Mouse (Mus musculus) adrenal gland, adult 2 months (tissue): ENCODE measurements around the gene Ttc41. TPM values are rescaled to one million over a fixed set of nuclear protein-coding genes. Genes with fewer than 3 reads are reported as not detected.
"Not testable (repeated sequence)": the region's sequence is repeated elsewhere in the genome, so short reads cannot be mapped to it uniquely, and the experiment has no call there.

ENCODE experiments used
- DNase-seq: peaks from one replicate; pipeline ENCODE4 v3.0.0; 2021
- long read RNA-seq: library from polyadenylated mRNA; stranded (forward); transcript quantifications from one replicate; pipeline ENCODE4 v2.0.0, GENCODE M21; 2021
- polyA plus RNA-seq: library from polyadenylated mRNA; depleted of rRNA; stranded (reverse); fragments of >200 nt; gene quantifications from 2 replicates; pipeline ENCODE4 v1.2.3, GENCODE M21; 2012; rRNA removed
- total RNA-seq, 2 experiments: library from RNA; stranded (reverse); gene quantifications; 2 replicates each; pipeline ENCODE4 v1.2.3; 2021

Ttc41 gene
- total RNA-seq, result 1 to 10 TPM; 1.6 to 2.5 TPM
- polyA plus RNA-seq, result 1.0 and 1.5 TPM in 2 replicates
- long read RNA-seq, partial matches to known transcripts, result 0 of 1 reads
- long read RNA-seq, other reads (novel, unspliced or antisense), result 1 of 1 reads

- DNase-seq, result peak; percentile 100
These were observed at the start of gene Ttc41, which contains the start of gene Hsp90b1 for GRCm38 (mm10) chr10:86705318-86705921. Ttc41 (plus strand) TSS chr10:86705811. Hsp90b1 (minus strand) TSS chr10:86705509.

- not testable (repeated sequence) for DNase-seq
These were observed 35.1 kb upstream of the Ttc41 start for GRCm38 (mm10) chr10:86670550-86670949.

GRCm38 (mm10) chr10:86684797-86685178 lies 20.8 kb upstream of the Ttc41 start:
- DNase-seq, result not testable (repeated sequence)

GRCm38 (mm10) chr10:86685179-86686016 lies 20.2 kb upstream of the Ttc41 start:
- DNase-seq, result peak; percentile 87

- DNase-seq, result not testable (repeated sequence)
These were observed 19.6 kb upstream of the Ttc41 start for GRCm38 (mm10) chr10:86686017-86686360.

- DNase-seq, result no peak
These were observed 5.4 kb upstream of the Ttc41 start for GRCm38 (mm10) chr10:86700251-86700650.

- DNase-seq, result no peak
These were observed 4.6 kb upstream of the Ttc41 start for GRCm38 (mm10) chr10:86700973-86701372.

- DNase-seq, result no peak
These were observed 3.2 kb upstream of the Ttc41 start for GRCm38 (mm10) chr10:86702312-86702920.

- no peak for DNase-seq
These were observed 2.2 kb upstream of the Ttc41 start for GRCm38 (mm10) chr10:86703375-86703774.

GRCm38 (mm10) chr10:86704141-86704540 lies 1.5 kb upstream of the Ttc41 start:
- peak; percentile 65 for DNase-seq

GRCm38 (mm10) chr10:86704589-86705191 lies 921 bp upstream of the Ttc41 start:
- peak; percentile 60 for DNase-seq

- DNase-seq, result peak; percentile 89
These were observed 526 bp downstream of the Ttc41 start for GRCm38 (mm10) chr10:86705922-86706752.

GRCm38 (mm10) chr10:86707134-86707533 lies 1.5 kb downstream of the Ttc41 start:
- DNase-seq, result no peak

- no peak for DNase-seq
These were observed 6.5 kb downstream of the Ttc41 start for GRCm38 (mm10) chr10:86712156-86712555.

GRCm38 (mm10) chr10:86727548-86727980 lies 22.0 kb downstream of the Ttc41 start:
- DNase-seq, result peak; percentile 31

GRCm38 (mm10) chr10:86728176-86728575 lies 22.6 kb downstream of the Ttc41 start:
- DNase-seq, result no peak

GRCm38 (mm10) chr10:86730823-86731499 lies 25.4 kb downstream of the Ttc41 start:
- DNase-seq, result peak; percentile 85

- no peak for DNase-seq
These were observed 25.9 kb downstream of the Ttc41 start for GRCm38 (mm10) chr10:86731500-86731863.

GRCm38 (mm10) chr10:86735036-86735435 lies 29.4 kb downstream of the Ttc41 start:
- DNase-seq, result no peak

- no peak for DNase-seq
These were observed 37.3 kb downstream of the Ttc41 start for GRCm38 (mm10) chr10:86742918-86743317.

GRCm38 (mm10) chr10:86744306-86744705 lies 38.7 kb downstream of the Ttc41 start:
- DNase-seq, result no peak
